16 mouse cellular contexts compared by ENCODE assay signal in genomic region chr12:87093249-87093648, GRCm38 (mm10). TPM values are rescaled to one million over a fixed set of nuclear protein-coding genes. Genes with fewer than 3 reads are reported as not detected.
DNase-seq lines count a peak whose midpoint lies in the region; ATAC-seq and TF ChIP-seq lines count a peak whose summit lies in the region.
"Had no signal": no experiment of that assay in that cellular context is flagged by ENCODE, and none has a peak within 500 bp of the region (broad histone marks: within the 10 kb centered on the region; RNA-seq: fewer than 3 reads in every experiment).

No protein-coding gene starts in this region.

- 69% methylated on average over 4 of the region's 4 CpGs for WGBS in lung, embryonic 14.5 days
- WGBS in lung, postnatal 0 days, result 64% methylated on average over 4 of the region's 4 CpGs
- WGBS in embryonic facial prominence, embryonic 10.5 days, result 71% methylated on average over 4 of the region's 4 CpGs

- H3K9me3 ChIP-seq in lung, embryonic 14.5 days (ENCODE audit: low read depth, low read length), result no peaks in the 10 kb centered on the region
- H3K9me3 ChIP-seq in lung, postnatal 0 days (ENCODE audit: low read length), result no peaks in the 10 kb centered on the region
- H3K9me3 ChIP-seq in embryonic facial prominence, embryonic 10.5 days, result no peaks in the 10 kb centered on the region
- H3K9me3 ChIP-seq: intestine, embryonic 15.5 days; midbrain, embryonic 10.5 days had no signal

- DNase-seq in gastrocnemius, postnatal 10 days, result peak; percentile 21
- DNase-seq in gastrocnemius, postnatal 14 days, result no peak
- DNase-seq in lung, embryonic 14.5 days, result peak; percentile 37
- DNase-seq in lung, postnatal 0 days (ENCODE audit: low spot score), result no peak
- peak; percentile 33 for DNase-seq in cerebellum, adult 9-10 months
- peak; percentile 12 for DNase-seq in lung, postnatal 25 days (ENCODE audit: low spot score)
- DNase-seq in embryo, embryonic 10.5 days (ENCODE audit: low spot score), result no peak
- DNase-seq in embryonic facial prominence, embryonic 10.5 days (ENCODE audit: low spot score), result no peak
- DNase-seq: adrenal gland, postnatal 10 days; heart, postnatal 36 days; right cerebral cortex, adult 18-20 months; thymus, postnatal 4 days had no signal

- H3K27ac ChIP-seq in lung, embryonic 14.5 days (ENCODE audit: low read depth), result no peak overlapping the region
- H3K27ac ChIP-seq in lung, postnatal 0 days (ENCODE audit: low read length), result no peak overlapping the region
- no peak overlapping the region for H3K27ac ChIP-seq in embryonic facial prominence, embryonic 10.5 days (replicated peaks)
- H3K27ac ChIP-seq: heart, adult 2 months; intestine, embryonic 15.5 days; liver, embryonic 14.5 days; midbrain, embryonic 10.5 days had no signal

- no peaks in the 10 kb centered on the region for H3K4me1 ChIP-seq in lung, embryonic 14.5 days (ENCODE audit: insufficient read depth)
- no peaks in the 10 kb centered on the region for H3K4me1 ChIP-seq in lung, postnatal 0 days (ENCODE audit: insufficient read depth, low read depth, low read length)
- no peaks in the 10 kb centered on the region for H3K4me1 ChIP-seq in embryonic facial prominence, embryonic 10.5 days
- H3K4me1 ChIP-seq: midbrain, embryonic 10.5 days had no signal

- H3K4me2 ChIP-seq in lung, embryonic 14.5 days, result no peak overlapping the region
- H3K4me2 ChIP-seq in lung, postnatal 0 days (replicated peaks; ENCODE audit: low read depth, low read length), result no peak overlapping the region
- H3K4me2 ChIP-seq: intestine, embryonic 15.5 days had no signal

- no peak overlapping the region for H3K4me3 ChIP-seq in lung, embryonic 14.5 days (ENCODE audit: low read depth, low read length)
- no peak overlapping the region for H3K4me3 ChIP-seq in lung, postnatal 0 days (ENCODE audit: low read depth, low read length)
- no peak overlapping the region for H3K4me3 ChIP-seq in embryonic facial prominence, embryonic 10.5 days
- H3K4me3 ChIP-seq: heart, adult 2 months; intestine, embryonic 15.5 days; midbrain, embryonic 10.5 days had no signal

- no peak for TF ChIP-seq CTCF in lung, embryonic 14.5 days (IDR thresholded peaks at IDR 0.05; ENCODE audit: low read depth)
- no peak for TF ChIP-seq CTCF in lung, postnatal 0 days (IDR thresholded peaks at IDR 0.05)

- no peaks in the 10 kb centered on the region for H3K36me3 ChIP-seq in lung, embryonic 14.5 days (ENCODE audit: insufficient read depth)
- H3K36me3 ChIP-seq in lung, postnatal 0 days (ENCODE audit: insufficient read depth, low read length), result no peaks in the 10 kb centered on the region
- no peaks in the 10 kb centered on the region for H3K36me3 ChIP-seq in embryonic facial prominence, embryonic 10.5 days (replicated peaks)
- H3K36me3 ChIP-seq: intestine, embryonic 15.5 days; midbrain, embryonic 10.5 days had no signal

- no peak overlapping the region for H3K9ac ChIP-seq in lung, embryonic 14.5 days
- no peak overlapping the region for H3K9ac ChIP-seq in lung, postnatal 0 days (replicated peaks; ENCODE audit: low read depth)
- H3K9ac ChIP-seq: intestine, embryonic 15.5 days; liver, embryonic 14.5 days had no signal

- no peaks in the 10 kb centered on the region for H3K27me3 ChIP-seq in lung, embryonic 14.5 days (ENCODE audit: insufficient read depth, low read length)
- H3K27me3 ChIP-seq in lung, postnatal 0 days (replicated peaks; ENCODE audit: insufficient read depth, low read length), result no peaks in the 10 kb centered on the region
- H3K27me3 ChIP-seq in embryonic facial prominence, embryonic 10.5 days (replicated peaks; ENCODE audit: low read depth, poor library complexity, severe bottlenecking), result 0 out of 2 replicates have a peak, but pooled peaks cover 5% of the 10 kb centered on the region
- H3K27me3 ChIP-seq: intestine, embryonic 15.5 days had no signal

- peak; percentile 35 for ATAC-seq in lung, embryonic 14.5 days (ENCODE audit: insufficient read depth)
- ATAC-seq in lung, postnatal 0 days, result no peak
- ATAC-seq: intestine, embryonic 15.5 days had no signal

- intact Hi-C loops in gastrocnemius, postnatal 14 days (cut with DNase I; ENCODE audit: low total_unique reads), result no loop called here

- TF ChIP-seq EP300 in lung, postnatal 0 days (IDR thresholded peaks at IDR 0.05), result no peak

RNA-seq across cellular contexts. Expression of gene Ngb, which starts 9.1 kb away (rescaled TPM):
- under 1 TPM in 1 of 2 experiments, not detected in 1; 0.28 TPM for total RNA-seq in gastrocnemius, postnatal 10 days (2021)
- total RNA-seq in gastrocnemius, postnatal 14 days (2021), result under 1 TPM in 1 of 2 experiments, not detected in 1; 0.27 TPM
- 7.6 and 10.4 TPM in 2 replicates for polyA plus RNA-seq in lung, embryonic 14.5 days (2014; fragmentation: Nextera tagmentation; extraction: Ambion mirVana)
- polyA plus RNA-seq in lung, postnatal 0 days (2015; fragmentation: Nextera tagmentation; extraction: Ambion mirVana), result 3.0 and 3.9 TPM in 2 replicates
- polyA plus RNA-seq in embryonic facial prominence, embryonic 10.5 days (2016; fragmentation: Nextera tagmentation; extraction: Ambion mirVana), result 0.12 and 0.18 TPM in 2 replicates
- total RNA-seq: heart, adult 2 months; heart, postnatal 36 days had no signal

RNA-seq across cellular contexts. Expression of gene Gstz1, which starts 53.7 kb away (rescaled TPM):
- 10 to 100 TPM; 47.1 to 49.6 TPM for total RNA-seq in gastrocnemius, postnatal 10 days (2021)
- total RNA-seq in gastrocnemius, postnatal 14 days (2021), result 10 to 100 TPM; 41.5 to 41.7 TPM
- polyA plus RNA-seq in lung, embryonic 14.5 days (2014; fragmentation: Nextera tagmentation; extraction: Ambion mirVana), result 39.3 and 40.9 TPM in 2 replicates
- 48.3 and 51.7 TPM in 2 replicates for polyA plus RNA-seq in lung, postnatal 0 days (2015; fragmentation: Nextera tagmentation; extraction: Ambion mirVana)
- 31.7 and 33.2 TPM in 2 replicates for polyA plus RNA-seq in embryonic facial prominence, embryonic 10.5 days (2016; fragmentation: Nextera tagmentation; extraction: Ambion mirVana)

RNA-seq across cellular contexts. Expression of gene Pomt2, which starts 54.5 kb away (rescaled TPM):
- total RNA-seq in gastrocnemius, postnatal 10 days (2021), result 1 to 10 TPM; 6.3 to 8.9 TPM
- total RNA-seq in gastrocnemius, postnatal 14 days (2021), result 1 to 10 TPM; 5.8 to 6.2 TPM
- 18.0 and 21.6 TPM in 2 replicates for polyA plus RNA-seq in lung, embryonic 14.5 days (2014; fragmentation: Nextera tagmentation; extraction: Ambion mirVana)
- polyA plus RNA-seq in lung, postnatal 0 days (2015; fragmentation: Nextera tagmentation; extraction: Ambion mirVana), result 9.5 and 10.5 TPM in 2 replicates
- 14.3 and 14.9 TPM in 2 replicates for polyA plus RNA-seq in embryonic facial prominence, embryonic 10.5 days (2016; fragmentation: Nextera tagmentation; extraction: Ambion mirVana)

Comparison
In these comparisons a context has a peak if more than half of its experiments do, and no peak if none do; other contexts are left out.
1. DNase-seq: peak in gastrocnemius, postnatal 10 days (single experiment), lung, embryonic 14.5 days (single experiment), cerebellum, adult 9-10 months (single experiment) and lung, postnatal 25 days (single experiment); none in gastrocnemius, postnatal 14 days (single experiment), lung, postnatal 0 days (single experiment), embryo, embryonic 10.5 days (single experiment) and embryonic facial prominence, embryonic 10.5 days (single experiment).